Mouse (Mus musculus): Measurements from ENCODE around the gene Ptprq. TPM values are rescaled to one million over a fixed set of nuclear protein-coding genes. Genes with fewer than 3 reads are reported as not detected.

Ptprq gene
- total RNA-seq, 2 experiments from 2014 or later, result 0.31 to 0.47 TPM

- intact Hi-C loops (cut with DNase I; ENCODE audit: low total_unique reads), result no loop called here
- no peak for DNase-seq
Measured at GRCm38 (mm10) chr10:107496402-107496801, 223.4 kb downstream of the Ptprq start.

- intact Hi-C loops (cut with DNase I; ENCODE audit: low total_unique reads), result no loop called here
- DNase-seq, result no peak
Measured at GRCm38 (mm10) chr10:107494568-107494967, 225.3 kb downstream of the Ptprq start, which contains the start of gene Myf6. Myf6 (minus strand) TSS chr10:107494737.

- DNase-seq, result no peak
- intact Hi-C loops (cut with DNase I; ENCODE audit: low total_unique reads), result no loop called here
Measured at GRCm38 (mm10) chr10:107493580-107494474, 226.0 kb downstream of the Ptprq start.

- DNase-seq, result no peak
- intact Hi-C loops (cut with DNase I; ENCODE audit: low total_unique reads), result no loop called here
Measured at GRCm38 (mm10) chr10:107492867-107493579, 226.8 kb downstream of the Ptprq start.

- no peak for DNase-seq
- intact Hi-C loops (cut with DNase I; ENCODE audit: low total_unique reads), result no loop called here
Measured at GRCm38 (mm10) chr10:107488654-107489315, 231.1 kb downstream of the Ptprq start.

- DNase-seq, result peak; percentile 9
- intact Hi-C loops (cut with DNase I; ENCODE audit: low total_unique reads), result no loop called here
Measured at GRCm38 (mm10) chr10:107486770-107487169, 233.1 kb downstream of the Ptprq start.

GRCm38 (mm10) chr10:107485870-107486269 lies 234.0 kb downstream of the Ptprq start, which contains the start of gene Myf5:
Myf5 (minus strand) TSS chr10:107486134.
- DNase-seq, result peak; percentile 12
- intact Hi-C loops (cut with DNase I; ENCODE audit: low total_unique reads), result no loop called here

GRCm38 (mm10) chr10:107484050-107484449 lies 235.8 kb downstream of the Ptprq start:
- intact Hi-C loops (cut with DNase I; ENCODE audit: low total_unique reads), result no loop called here
- DNase-seq, result no peak

- intact Hi-C loops (cut with DNase I; ENCODE audit: low total_unique reads), result loop anchor here (10.0 kb wide), 1 partner anchor 231 kb away; no protein-coding TSS in a partner anchor
- no peak for DNase-seq
Measured at GRCm38 (mm10) chr10:107473497-107473896, 246.4 kb downstream of the Ptprq start.

GRCm38 (mm10) chr10:107471712-107472111 lies 248.1 kb downstream of the Ptprq start:
- intact Hi-C loops (cut with DNase I; ENCODE audit: low total_unique reads), result loop anchor here (10.0 kb wide), 1 partner anchor 233 kb away; no protein-coding TSS in a partner anchor
- DNase-seq, result no peak

GRCm38 (mm10) chr10:107467819-107468218 lies 252.0 kb downstream of the Ptprq start:
- intact Hi-C loops (cut with DNase I; ENCODE audit: low total_unique reads), result no loop called here
- no peak for DNase-seq

Small RNA genes lying within 50 kb of the gene (microRNA-seq; reads per million reads assigned to microRNA genes)
- 0 reads per million in 2 experiments for gene Gm44403

Other genes with a start within 250 kb of the Ptprq start
- gene Myf5, start 233.9 kb downstream of the Ptprq start, total RNA-seq (2021), result 1 to 10 TPM; 4.2 to 4.9 TPM
- gene Myf6, start 225.3 kb downstream of the Ptprq start, total RNA-seq (2021), result 100 to 1,000 TPM; 115 to 180 TPM
- under 1 TPM; 0.04 TPM for gene Otogl, start 192.1 kb upstream of the Ptprq start, total RNA-seq (2021)